Mouse (Mus musculus): Measurements from ENCODE around the gene Olfr798. TPM values are rescaled to one million over a fixed set of nuclear protein-coding genes. Genes with fewer than 3 reads are reported as not detected.

Gene Olfr798
- polyA plus RNA-seq (2012; rRNA removed), result not detected in 2 replicates

DNA sequence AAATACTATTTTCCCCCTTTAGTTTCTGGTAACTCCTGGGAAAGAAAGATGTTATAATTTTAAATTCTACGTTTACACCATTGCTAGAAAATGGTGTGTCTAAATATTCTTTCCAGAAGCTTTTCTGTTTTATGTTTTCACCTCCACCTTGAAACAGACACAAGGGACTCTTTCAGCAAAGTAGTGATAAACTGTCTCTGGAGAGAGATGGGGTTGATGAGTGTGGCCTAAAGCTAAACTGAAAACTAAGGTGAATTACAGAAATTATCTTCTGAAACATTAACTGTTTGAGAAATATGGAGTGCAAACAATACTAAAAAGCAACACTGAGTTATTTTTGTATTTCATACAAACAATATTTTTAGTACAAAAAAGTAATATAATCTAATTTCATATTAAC is at the start of gene Olfr798:
Gene Olfr798, minus strand, starts transcription at position 101 of the 400 bp plus-strand sequence.
- no peak for TF ChIP-seq POLR2A (IDR thresholded peaks at IDR 0.05; ENCODE audit: control insufficient read depth, low read depth, low read length)
- no peak for TF ChIP-seq CTCF (IDR thresholded peaks at IDR 0.05; ENCODE audit: control insufficient read depth, insufficient read depth, insufficient replicate concordance, low read depth, low read length)
- no peaks in the 10 kb centered on the region for H3K27me3 ChIP-seq (ENCODE audit: control insufficient read depth, insufficient read depth, low read length)
- no peaks in the 10 kb centered on the region for H3K4me1 ChIP-seq (ENCODE audit: control insufficient read depth, insufficient read depth, low read length)
- no peak within 1 kb of the TSS for H3K4me3 ChIP-seq (ENCODE audit: control insufficient read depth, low read depth, low read length)
- no peaks in the 10 kb centered on the region for H3K36me3 ChIP-seq (ENCODE audit: control insufficient read depth, insufficient read depth, low read length)
- no peak within 1 kb of the TSS for H3K27ac ChIP-seq (ENCODE audit: control insufficient read depth, insufficient read depth, low read depth, low read length)

GRCm38 (mm10) chr10:129673765-129674164 is 46.0 kb upstream of the Olfr798 start, which contains the start of gene Olfr801:
TSS of gene Olfr801 (minus strand) at chr10:129673865.
- H3K4me1 ChIP-seq (ENCODE audit: control insufficient read depth, insufficient read depth, low read length), result no peaks in the 10 kb centered on the region
- no peak within 1 kb of the TSS for H3K27ac ChIP-seq (ENCODE audit: control insufficient read depth, insufficient read depth, low read depth, low read length)
- no peaks in the 10 kb centered on the region for H3K27me3 ChIP-seq (ENCODE audit: control insufficient read depth, insufficient read depth, low read length)
- H3K4me3 ChIP-seq (ENCODE audit: control insufficient read depth, low read depth, low read length), result no peak within 1 kb of the TSS; the same call in 1 of the 2 replicates
- TF ChIP-seq CTCF (IDR thresholded peaks at IDR 0.05; ENCODE audit: control insufficient read depth, insufficient read depth, insufficient replicate concordance, low read depth, low read length), result no peak
- TF ChIP-seq POLR2A (IDR thresholded peaks at IDR 0.05; ENCODE audit: control insufficient read depth, low read depth, low read length), result no peak
- H3K36me3 ChIP-seq (ENCODE audit: control insufficient read depth, insufficient read depth, low read length), result no peaks in the 10 kb centered on the region

GRCm38 (mm10) chr10:129657394-129657793 is 29.7 kb upstream of the Olfr798 start, which contains the start of gene Olfr800:
TSS of gene Olfr800 (plus strand) at chr10:129657694.
- H3K36me3 ChIP-seq (ENCODE audit: control insufficient read depth, insufficient read depth, low read length), result no peaks in the 10 kb centered on the region
- TF ChIP-seq CTCF (IDR thresholded peaks at IDR 0.05; ENCODE audit: control insufficient read depth, insufficient read depth, insufficient replicate concordance, low read depth, low read length), result no peak
- no peak for TF ChIP-seq POLR2A (IDR thresholded peaks at IDR 0.05; ENCODE audit: control insufficient read depth, low read depth, low read length)
- H3K27me3 ChIP-seq (ENCODE audit: control insufficient read depth, insufficient read depth, low read length), result no peaks in the 10 kb centered on the region
- H3K4me1 ChIP-seq (ENCODE audit: control insufficient read depth, insufficient read depth, low read length), result no peaks in the 10 kb centered on the region
- H3K27ac ChIP-seq (ENCODE audit: control insufficient read depth, insufficient read depth, low read depth, low read length), result no peak within 1 kb of the TSS
- H3K4me3 ChIP-seq (ENCODE audit: control insufficient read depth, low read depth, low read length), result no peak within 1 kb of the TSS

DNA sequence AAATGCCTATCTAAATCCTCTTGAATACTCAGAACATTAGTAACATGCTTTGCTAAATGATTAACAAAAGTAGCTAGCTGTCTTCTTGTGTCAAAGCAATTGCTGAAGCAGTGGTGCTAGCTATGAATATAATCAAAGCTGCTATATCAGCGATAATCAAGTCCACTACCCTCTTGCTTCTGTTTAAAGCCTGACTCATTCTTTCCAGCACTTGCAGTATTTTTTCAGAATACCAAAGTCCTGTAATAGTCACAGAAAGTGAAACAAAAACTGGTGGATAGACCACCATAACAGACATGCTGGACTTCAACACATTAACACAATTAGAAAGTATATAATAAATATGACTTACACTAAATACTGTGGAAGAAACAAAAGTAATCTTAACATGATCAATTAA is 24.0 kb upstream of the Olfr798 start:
- Histone ChIP-seq H3K27ac (ENCODE audit: control insufficient read depth, insufficient read depth, low read depth, low read length) (no peak overlapping the region), H3K36me3 (ENCODE audit: control insufficient read depth, insufficient read depth, low read length) (no peaks in the 10 kb centered on the region), H3K4me3 (ENCODE audit: control insufficient read depth, low read depth, low read length) (no peak overlapping the region), H3K4me1 (ENCODE audit: control insufficient read depth, insufficient read depth, low read length) (no peaks in the 10 kb centered on the region), H3K27me3 (ENCODE audit: control insufficient read depth, insufficient read depth, low read length) (no peaks in the 10 kb centered on the region)
- no peak for TF ChIP-seq POLR2A (IDR thresholded peaks at IDR 0.05; ENCODE audit: control insufficient read depth, low read depth, low read length)
- TF ChIP-seq CTCF (IDR thresholded peaks at IDR 0.05; ENCODE audit: control insufficient read depth, insufficient read depth, insufficient replicate concordance, low read depth, low read length), result no peak

DNA sequence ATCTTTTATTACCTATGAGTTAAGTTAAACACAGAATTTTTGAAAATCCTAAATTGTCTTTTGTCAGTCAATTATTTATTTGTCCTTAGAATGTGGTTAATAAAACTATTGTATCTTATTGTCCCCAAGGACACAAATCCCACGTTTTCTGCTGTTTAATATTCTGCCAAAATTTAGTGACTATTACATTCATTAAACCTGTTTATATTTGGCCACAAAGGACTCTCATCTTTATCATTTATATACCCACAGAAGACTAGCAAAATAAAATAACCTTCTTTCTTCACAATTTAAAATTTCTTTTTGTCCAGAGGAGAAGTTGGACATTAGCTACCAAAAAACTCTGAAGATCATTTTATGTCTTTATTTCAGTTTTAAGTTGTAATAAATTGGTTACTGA is 9.4 kb upstream of the Olfr798 start, which contains the start of gene Olfr799:
Gene Olfr799, plus strand, starts transcription at position 301 of the 400 bp plus-strand sequence.
- H3K27me3 ChIP-seq (ENCODE audit: control insufficient read depth, insufficient read depth, low read length), result no peaks in the 10 kb centered on the region
- no peaks in the 10 kb centered on the region for H3K4me1 ChIP-seq (ENCODE audit: control insufficient read depth, insufficient read depth, low read length)
- no peak within 1 kb of the TSS for H3K27ac ChIP-seq (ENCODE audit: control insufficient read depth, insufficient read depth, low read depth, low read length)
- TF ChIP-seq POLR2A (IDR thresholded peaks at IDR 0.05; ENCODE audit: control insufficient read depth, low read depth, low read length), result no peak
- TF ChIP-seq CTCF (IDR thresholded peaks at IDR 0.05; ENCODE audit: control insufficient read depth, insufficient read depth, insufficient replicate concordance, low read depth, low read length), result no peak
- H3K4me3 ChIP-seq (ENCODE audit: control insufficient read depth, low read depth, low read length), result no peak within 1 kb of the TSS
- no peaks in the 10 kb centered on the region for H3K36me3 ChIP-seq (ENCODE audit: control insufficient read depth, insufficient read depth, low read length)

- TF ChIP-seq POLR2A (IDR thresholded peaks at IDR 0.05; ENCODE audit: control insufficient read depth, low read depth, low read length) (no peak), CTCF (IDR thresholded peaks at IDR 0.05; ENCODE audit: control insufficient read depth, insufficient read depth, insufficient replicate concordance, low read depth, low read length) (no peak)
- no peaks in the 10 kb centered on the region for H3K27me3 ChIP-seq (ENCODE audit: control insufficient read depth, insufficient read depth, low read length)
- no peaks in the 10 kb centered on the region for H3K36me3 ChIP-seq (ENCODE audit: control insufficient read depth, insufficient read depth, low read length)
- no peak overlapping the region for H3K4me3 ChIP-seq (ENCODE audit: control insufficient read depth, low read depth, low read length)
- no peaks in the 10 kb centered on the region for H3K4me1 ChIP-seq (ENCODE audit: control insufficient read depth, insufficient read depth, low read length)
- no peak overlapping the region for H3K27ac ChIP-seq (ENCODE audit: control insufficient read depth, insufficient read depth, low read depth, low read length)
Measured at GRCm38 (mm10) chr10:129623251-129623650, 4.5 kb downstream of the Olfr798 start.

DNA sequence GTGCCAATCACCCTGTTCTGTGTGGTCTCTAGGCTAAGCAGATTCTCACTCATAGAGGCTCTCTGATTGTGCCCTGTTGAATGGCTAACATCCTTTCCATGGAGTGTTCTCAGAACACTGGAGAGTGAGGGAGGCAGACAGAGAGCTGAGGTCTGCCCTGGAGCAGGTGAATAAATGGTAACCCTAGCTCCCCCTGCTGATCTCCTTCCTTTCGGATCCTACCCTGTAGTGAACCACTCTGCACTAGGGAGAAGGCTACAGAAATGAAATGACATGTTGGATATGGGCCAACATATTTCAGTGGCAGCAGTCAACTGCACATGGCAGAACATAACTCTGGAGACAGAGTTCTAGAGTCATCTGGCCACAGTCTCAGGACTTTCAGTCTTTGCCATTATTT is 6.0 kb downstream of the Olfr798 start:
- H3K27ac ChIP-seq (ENCODE audit: control insufficient read depth, insufficient read depth, low read depth, low read length), result no peak overlapping the region
- H3K36me3 ChIP-seq (ENCODE audit: control insufficient read depth, insufficient read depth, low read length), result no peaks in the 10 kb centered on the region
- TF ChIP-seq CTCF (IDR thresholded peaks at IDR 0.05; ENCODE audit: control insufficient read depth, insufficient read depth, insufficient replicate concordance, low read depth, low read length) (no peak), POLR2A (IDR thresholded peaks at IDR 0.05; ENCODE audit: control insufficient read depth, low read depth, low read length) (no peak)
- no peaks in the 10 kb centered on the region for H3K27me3 ChIP-seq (ENCODE audit: control insufficient read depth, insufficient read depth, low read length)
- no peak overlapping the region for H3K4me3 ChIP-seq (ENCODE audit: control insufficient read depth, low read depth, low read length)
- no peaks in the 10 kb centered on the region for H3K4me1 ChIP-seq (ENCODE audit: control insufficient read depth, insufficient read depth, low read length)

All from testis, adult 2 months (tissue).